Mouse (Mus musculus): ENCODE results near the gene Slc44a1. TPM values are rescaled to one million over a fixed set of nuclear protein-coding genes. Genes with fewer than 3 reads are reported as not detected.

The Slc44a1 gene
- total RNA-seq, 4 experiments from 2014 or later: 79.1 to 102 (median 92.1) TPM

- no peak for DNase-seq (ENCODE audit: low spot score in 2 of 2)
Measured at GRCm38 (mm10) chr4:53462505-53463251, 22.5 kb downstream of the Slc44a1 start.

- DNase-seq (ENCODE audit: low spot score in 2 of 2): no peak
Measured at GRCm38 (mm10) chr4:53465887-53466286, 25.7 kb downstream of the Slc44a1 start.

- peak in 1 of 2 experiments; percentile 33 for DNase-seq (ENCODE audit: low spot score in 2 of 2)
Measured at GRCm38 (mm10) chr4:53469007-53469406, 28.8 kb downstream of the Slc44a1 start.

GRCm38 (mm10) chr4:53474109-53474508 lies 33.9 kb downstream of the Slc44a1 start:
- DNase-seq (ENCODE audit: low spot score in 2 of 2): no peak

GRCm38 (mm10) chr4:53475230-53475952 lies 35.2 kb downstream of the Slc44a1 start:
- no peak for DNase-seq (ENCODE audit: low spot score in 2 of 2)

GRCm38 (mm10) chr4:53478644-53479043 lies 38.4 kb downstream of the Slc44a1 start:
- peak in 1 of 2 experiments; percentile 47 for DNase-seq (ENCODE audit: low spot score in 2 of 2)

- no peak for DNase-seq (ENCODE audit: low spot score in 2 of 2)
Measured at GRCm38 (mm10) chr4:53487216-53488188, 47.3 kb downstream of the Slc44a1 start.

- DNase-seq (ENCODE audit: low spot score in 2 of 2): peak in 1 of 2 experiments; percentile 46
Measured at GRCm38 (mm10) chr4:53488803-53489202, 48.6 kb downstream of the Slc44a1 start.

- no peak for DNase-seq (ENCODE audit: low spot score in 2 of 2)
Measured at GRCm38 (mm10) chr4:53490371-53490770, 50.2 kb downstream of the Slc44a1 start.

GRCm38 (mm10) chr4:53491269-53491668 lies 51.1 kb downstream of the Slc44a1 start:
- no peak for DNase-seq (ENCODE audit: low spot score in 2 of 2)

GRCm38 (mm10) chr4:53495646-53496045 lies 55.4 kb downstream of the Slc44a1 start:
- no peak for DNase-seq (ENCODE audit: low spot score in 2 of 2)

GRCm38 (mm10) chr4:53502764-53503163 lies 62.6 kb downstream of the Slc44a1 start:
- no peak for DNase-seq (ENCODE audit: low spot score in 2 of 2)

GRCm38 (mm10) chr4:53512131-53512916 lies 72.1 kb downstream of the Slc44a1 start:
- DNase-seq (ENCODE audit: low spot score in 2 of 2): peak; percentile 72 to 79

- DNase-seq (ENCODE audit: low spot score in 2 of 2): no peak
Measured at GRCm38 (mm10) chr4:53513276-53514081, 73.3 kb downstream of the Slc44a1 start.

- peak; percentile 84 to 87 for DNase-seq (ENCODE audit: low spot score in 2 of 2)
Measured at GRCm38 (mm10) chr4:53516011-53516532, 75.9 kb downstream of the Slc44a1 start.

- no peak for DNase-seq (ENCODE audit: low spot score in 2 of 2)
Measured at GRCm38 (mm10) chr4:53519429-53519828, 79.2 kb downstream of the Slc44a1 start.

- DNase-seq (ENCODE audit: low spot score in 2 of 2): no peak
Measured at GRCm38 (mm10) chr4:53521028-53521427, 80.8 kb downstream of the Slc44a1 start.

- DNase-seq (ENCODE audit: low spot score in 2 of 2): no peak
Measured at GRCm38 (mm10) chr4:53522655-53523054, 82.4 kb downstream of the Slc44a1 start.

- DNase-seq (ENCODE audit: low spot score in 2 of 2): no peak
Measured at GRCm38 (mm10) chr4:53525503-53525902, 85.3 kb downstream of the Slc44a1 start.

Measured in layer of hippocampus, adult 8-10 months (tissue).